Mouse (Mus musculus) E14TG2a.4 (cell line): ENCODE results near the gene E2f4.

Experiments
- CTCF ChIP-seq: conservative IDR thresholded peaks from 2 replicates; pipeline ENCODE4 v1.5.1; 2014; ENCODE audit warnings: low read length
- POU5F1 ChIP-seq: IDR thresholded peaks from 2 replicates; pipeline ENCODE4 v1.6.1; 2014; ENCODE audit warnings: low read length, borderline replicate concordance

GRCm38 (mm10) chr8:105353583-105354135, 56.2 kb downstream of the E2f4 start:
- no peak for TF ChIP-seq CTCF
- TF ChIP-seq POU5F1, result no peak
